Mouse (Mus musculus) heart, embryonic 12.5 days (tissue): ENCODE results near the gene Stat5a. TPM values are rescaled to one million over a fixed set of nuclear protein-coding genes. Genes with fewer than 3 reads are reported as not detected.

Experiments
- ATAC-seq: fragments of 200-750 bp; cut with Nextera tagmentation; 2 replicates; pipeline ENCODE4 v1.8.0; 2017; ENCODE audit warnings: moderate TSS enrichment, moderate library complexity; ENCODE audit not compliant: insufficient number of reproducible peaks, low FRiP score
- H3K27ac ChIP-seq: fragments of 300-500 bp; sonication (generic); 2 replicates; pipeline ENCODE4 v1.5.1; 2016; ENCODE audit warnings: mild to moderate bottlenecking, moderate library complexity; ENCODE audit not compliant: poor library complexity, severe bottlenecking
- H3K27me3 ChIP-seq: fragments of 300-500 bp; sonication (generic); replicated peaks from 2 replicates; pipeline ENCODE4 v1.6.1; 2016; ENCODE audit warnings: mild to moderate bottlenecking, moderate library complexity
- H3K36me3 ChIP-seq: fragments of 300-500 bp; sonication (generic); 2 replicates; pipeline ENCODE4 v1.6.1; 2016; ENCODE audit warnings: mild to moderate bottlenecking, moderate library complexity
- H3K4me1 ChIP-seq: fragments of 300-500 bp; sonication (generic); replicated peaks from 2 replicates; pipeline ENCODE4 v1.6.1; 2016; ENCODE audit warnings: mild to moderate bottlenecking
- H3K4me2 ChIP-seq: fragments of 300-500 bp; sonication (generic); 2 replicates; pipeline ENCODE4 v1.6.1; 2016; ENCODE audit warnings: mild to moderate bottlenecking, moderate library complexity
- H3K4me3 ChIP-seq: fragments of 300-500 bp; sonication (generic); 2 replicates; pipeline ENCODE4 v1.5.1; 2016; ENCODE audit warnings: mild to moderate bottlenecking
- H3K9ac ChIP-seq: fragments of 300-500 bp; sonication (generic); 2 replicates; pipeline ENCODE4 v1.6.1; 2016; ENCODE audit warnings: mild to moderate bottlenecking, moderate library complexity
- H3K9me3 ChIP-seq: fragments of 300-500 bp; sonication (generic); replicated peaks from 2 replicates; pipeline ENCODE4 v1.6.1; 2016; ENCODE audit warnings: mild to moderate bottlenecking, moderate library complexity
- WGBS: fragments of 180-500 bp; shearing (Covaris S2); methylation state at CpG from one replicate; pipeline ENCODE4 v1.1.7; 2016; 5-methylcytosine and 5-hydroxymethylcytosine counted together
- polyA plus RNA-seq: library from polyadenylated mRNA; unstranded; fragments of >200 nt; fragmentation: Nextera tagmentation; extraction: Ambion mirVana; gene quantifications from 2 replicates; pipeline ENCODE4 v1.2.1, GENCODE M21; 2016

The Stat5a gene
- polyA plus RNA-seq, 1 experiment from 2014 or later, result 6.6 TPM

DNA sequence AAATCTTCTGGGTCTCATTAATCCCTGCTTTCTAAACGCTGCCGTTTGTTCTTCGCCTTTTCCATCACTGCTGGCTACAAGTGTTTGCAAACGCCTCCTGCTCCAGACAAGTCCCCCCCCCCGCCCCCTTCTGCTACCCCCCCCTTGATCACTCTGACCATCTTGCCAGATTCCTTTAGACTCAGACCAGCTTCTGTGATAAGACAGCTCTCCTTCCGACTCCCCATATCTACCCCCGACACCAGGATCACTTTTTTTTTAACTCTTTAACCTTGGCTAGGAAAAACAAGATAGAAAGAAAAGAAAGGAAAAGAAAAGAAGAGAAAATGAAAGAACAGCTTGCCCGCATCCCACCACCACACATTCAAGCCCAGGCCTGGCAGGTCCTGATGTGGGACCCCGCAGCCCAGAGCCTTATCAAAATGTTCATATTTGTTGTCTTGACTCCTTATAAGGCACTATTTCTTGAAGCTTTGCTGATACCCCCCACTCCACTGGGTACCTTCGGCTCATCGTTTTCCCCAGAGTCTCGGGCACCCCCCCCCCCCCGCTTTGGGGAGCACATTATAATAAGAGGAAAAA lies 9.6 kb upstream of the Stat5a start:
- 1% methylated on average over 13 of the region's 13 CpGs for WGBS
- ATAC-seq, result peak; percentile 17; the same call in 1 of the 2 replicates
- peak overlapping the region; percentile 91 for H3K27ac ChIP-seq

DNA sequence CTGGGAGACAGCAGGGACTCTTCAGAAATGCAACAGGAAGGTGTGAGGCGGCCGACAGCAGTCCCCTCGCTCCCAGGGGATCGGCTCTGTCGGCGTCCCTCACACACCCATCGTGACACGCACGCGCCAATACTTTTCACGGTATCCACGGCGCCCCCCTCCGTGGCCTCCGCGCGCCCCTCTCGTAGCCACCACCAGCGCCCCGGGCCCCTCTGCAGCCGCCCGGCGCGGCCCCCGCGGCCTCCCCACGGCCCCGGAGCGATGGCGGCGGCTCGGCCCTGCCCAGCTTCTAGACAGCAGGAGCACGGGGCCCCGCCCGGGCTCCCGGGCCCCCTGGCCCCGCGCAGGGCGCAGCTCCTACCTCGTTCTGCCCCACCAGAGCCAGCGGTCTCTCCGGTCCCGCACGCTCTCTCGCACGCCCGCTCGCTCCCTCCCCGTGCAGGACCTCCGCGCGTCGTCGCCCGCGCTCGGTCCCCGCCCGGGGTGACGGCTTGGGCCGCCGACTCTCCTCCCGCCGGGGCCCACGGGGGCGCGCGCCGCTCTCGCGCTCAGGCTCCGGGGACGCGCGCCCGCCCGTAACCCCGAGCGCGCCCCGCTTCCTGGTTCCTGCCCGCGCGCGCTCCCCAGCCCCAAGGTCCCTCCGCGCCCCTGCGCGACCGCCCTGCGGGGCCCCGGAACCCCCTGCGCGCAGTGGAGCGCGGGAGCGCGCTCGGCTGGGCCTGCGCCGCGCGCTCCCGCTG lies 8.9 kb upstream of the Stat5a start, which contains the start of gene Stat5b:
Gene Stat5b (minus strand): TSS at position 687 of the 740 bp plus-strand sequence.
- H3K9me3 ChIP-seq, result no peaks in the 10 kb centered on the region
- peak within 1 kb of the TSS; percentile 98 for H3K4me3 ChIP-seq
- WGBS, result under 1% methylated on average over 96 of the region's 104 CpGs
- no peaks in the 10 kb centered on the region for H3K36me3 ChIP-seq
- H3K9ac ChIP-seq, result peak within 1 kb of the TSS; percentile 100
- H3K27me3 ChIP-seq, result peaks cover 18% of the 10 kb centered on the region
- peaks cover 37% of the 10 kb centered on the region for H3K4me1 ChIP-seq
- H3K27ac ChIP-seq, result peak within 1 kb of the TSS; percentile 91
- peak within 1 kb of the TSS; percentile 77 for H3K4me2 ChIP-seq
- ATAC-seq, result peak; percentile 90

More for the DNA sequence above, 9.6 kb upstream of the Stat5a start:
- H3K36me3 ChIP-seq, result no peaks in the 10 kb centered on the region
- H3K9ac ChIP-seq, result peak overlapping the region; percentile 100
- H3K4me2 ChIP-seq, result peak overlapping the region; percentile 77
- H3K9me3 ChIP-seq, result no peaks in the 10 kb centered on the region
- H3K4me1 ChIP-seq, result peaks cover 37% of the 10 kb centered on the region
- peak overlapping the region; percentile 98 for H3K4me3 ChIP-seq
- H3K27me3 ChIP-seq, result peaks cover 13% of the 10 kb centered on the region; the same call in 1 of the 2 replicates

DNA sequence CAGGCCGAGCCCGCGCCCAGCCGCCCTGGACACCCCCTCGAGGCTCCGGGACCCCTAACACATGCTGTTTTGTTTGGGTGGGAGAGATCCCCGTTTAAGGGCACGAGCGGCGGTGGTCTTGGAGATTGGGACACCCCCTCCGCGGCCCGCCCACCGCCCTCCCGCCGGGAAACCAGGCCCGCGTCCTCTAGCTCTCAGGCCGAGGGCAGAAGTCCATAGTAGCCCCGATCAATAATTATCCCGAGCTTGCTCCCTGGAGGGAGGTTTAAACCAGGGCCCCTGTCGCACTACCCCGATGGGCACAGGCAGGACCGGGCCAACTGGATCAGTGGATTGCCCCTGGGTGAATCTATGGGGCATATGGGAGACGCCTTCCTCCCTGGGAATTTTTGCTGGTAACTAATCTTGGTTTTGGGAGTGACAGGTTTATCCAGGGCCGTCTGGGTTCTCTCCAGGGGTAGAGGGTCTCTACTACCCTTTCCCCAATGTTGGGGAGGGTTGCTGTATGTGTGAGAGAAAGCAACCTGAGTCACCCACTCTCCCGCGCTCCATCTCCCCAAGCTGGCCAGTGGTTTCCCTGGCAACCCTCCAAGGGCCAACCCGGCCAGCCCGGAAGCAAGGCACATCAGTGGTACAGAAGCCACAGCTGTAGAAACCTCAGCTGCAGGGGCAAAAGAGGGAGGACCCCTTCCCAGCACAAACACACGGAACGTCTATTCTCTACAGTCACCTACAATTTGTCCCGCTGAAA lies 8.2 kb upstream of the Stat5a start:
- H3K4me2 ChIP-seq, result peak overlapping the region; percentile 77
- H3K4me1 ChIP-seq, result peaks cover 33% of the 10 kb centered on the region
- peaks cover 26% of the 10 kb centered on the region for H3K27me3 ChIP-seq
- H3K9ac ChIP-seq, result peak overlapping the region; percentile 100
- peak overlapping the region; percentile 98 for H3K4me3 ChIP-seq
- H3K27ac ChIP-seq, result peak overlapping the region; percentile 91
- H3K9me3 ChIP-seq, result no peaks in the 10 kb centered on the region
- no peaks in the 10 kb centered on the region for H3K36me3 ChIP-seq
- 2% methylated on average over 33 of the region's 33 CpGs for WGBS
- peak; percentile 17; the same call in 1 of the 2 replicates for ATAC-seq

DNA sequence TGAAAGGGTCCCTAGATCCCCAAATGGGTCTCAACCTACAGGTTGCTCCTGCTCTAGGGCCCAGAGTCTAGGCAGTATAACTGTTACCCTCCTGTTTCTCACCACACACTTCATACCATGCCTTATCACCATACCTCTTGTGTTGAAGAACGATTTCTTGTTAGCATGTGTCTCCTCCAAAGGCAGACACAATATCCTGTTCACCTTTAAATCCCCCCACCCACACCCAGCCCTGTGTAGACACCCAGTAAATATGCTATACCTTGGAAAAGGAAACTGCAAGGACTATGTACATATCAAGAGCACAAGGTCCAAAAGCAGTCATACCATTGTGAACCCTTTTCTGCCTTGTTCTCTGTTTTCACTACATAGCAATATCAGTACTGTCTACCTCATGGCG lies 7.1 kb upstream of the Stat5a start:
- 71% methylated on average over 2 of the region's 2 CpGs for WGBS
- Histone ChIP-seq H3K9ac (no peak overlapping the region), H3K27ac (no peak overlapping the region), H3K4me3 (no peak overlapping the region), H3K4me2 (no peak overlapping the region), H3K36me3 (no peaks in the 10 kb centered on the region), H3K27me3 (peaks cover 37% of the 10 kb centered on the region), H3K9me3 (no peaks in the 10 kb centered on the region), H3K4me1 (peaks cover 33% of the 10 kb centered on the region)
- no peak for ATAC-seq

DNA sequence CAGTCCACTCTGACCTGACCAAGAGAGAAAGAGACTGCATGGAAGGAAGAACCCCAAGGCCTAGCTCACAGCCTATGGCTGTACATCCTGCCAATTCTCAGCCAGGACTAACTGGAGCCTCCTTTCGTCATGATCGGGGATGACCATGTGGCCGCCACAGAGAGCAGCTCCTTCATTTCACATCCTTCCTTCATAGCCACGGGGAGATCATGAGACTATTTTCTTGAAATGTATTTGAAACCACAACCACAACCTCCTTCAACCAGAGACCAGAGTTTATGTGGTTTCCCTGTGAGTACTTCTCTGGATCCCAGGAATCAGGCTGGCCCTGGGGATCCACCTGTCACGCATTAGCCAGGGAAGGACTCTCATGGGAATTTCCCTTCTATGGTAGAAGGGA lies 6.1 kb upstream of the Stat5a start:
- H3K4me2 ChIP-seq, result no peak overlapping the region
- H3K4me1 ChIP-seq, result peaks cover 28% of the 10 kb centered on the region
- H3K9ac ChIP-seq, result no peak overlapping the region
- no peaks in the 10 kb centered on the region for H3K9me3 ChIP-seq
- no peak overlapping the region for H3K4me3 ChIP-seq
- H3K36me3 ChIP-seq, result no peaks in the 10 kb centered on the region
- H3K27ac ChIP-seq, result no peak overlapping the region
- 76% methylated on average over 5 of the region's 5 CpGs for WGBS
- peaks cover 44% of the 10 kb centered on the region for H3K27me3 ChIP-seq
- ATAC-seq, result no peak

- H3K4me3 ChIP-seq, result no peak overlapping the region
- H3K27me3 ChIP-seq, result peaks cover 54% of the 10 kb centered on the region
- 0 out of 2 replicates have a peak overlapping the region, but pooled peaks have one; percentile 2 for H3K9ac ChIP-seq
- H3K27ac ChIP-seq, result no peak overlapping the region
- 40% methylated on average over 4 of the region's 4 CpGs for WGBS
- peaks cover 18% of the 10 kb centered on the region for H3K4me1 ChIP-seq
- no peaks in the 10 kb centered on the region for H3K36me3 ChIP-seq
- no peak for ATAC-seq
- H3K4me2 ChIP-seq, result no peak overlapping the region
- H3K9me3 ChIP-seq, result no peaks in the 10 kb centered on the region
Measured at GRCm38 (mm10) chr11:100854268-100854667, 4.9 kb upstream of the Stat5a start.

- ATAC-seq, result no peak
- Histone ChIP-seq H3K9me3 (no peaks in the 10 kb centered on the region), H3K36me3 (no peaks in the 10 kb centered on the region), H3K9ac (no peak overlapping the region), H3K4me2 (no peak overlapping the region), H3K27ac (no peak overlapping the region), H3K4me3 (no peak overlapping the region), H3K27me3 (peaks cover 55% of the 10 kb centered on the region), H3K4me1 (peaks cover 22% of the 10 kb centered on the region)
- 88% methylated on average over 4 of the region's 4 CpGs for WGBS
Measured at GRCm38 (mm10) chr11:100855178-100855577, 4.0 kb upstream of the Stat5a start.

- Histone ChIP-seq H3K4me2 (no peak overlapping the region), H3K4me3 (no peak overlapping the region), H3K27ac (no peak overlapping the region), H3K9me3 (no peaks in the 10 kb centered on the region), H3K4me1 (peaks cover 23% of the 10 kb centered on the region), H3K27me3 (peaks cover 63% of the 10 kb centered on the region), H3K9ac (no peak overlapping the region), H3K36me3 (no peaks in the 10 kb centered on the region)
- ATAC-seq, result no peak
- WGBS, result 67% methylated on average over 6 of the region's 6 CpGs
Measured at GRCm38 (mm10) chr11:100857960-100858359, 1.2 kb upstream of the Stat5a start.

DNA sequence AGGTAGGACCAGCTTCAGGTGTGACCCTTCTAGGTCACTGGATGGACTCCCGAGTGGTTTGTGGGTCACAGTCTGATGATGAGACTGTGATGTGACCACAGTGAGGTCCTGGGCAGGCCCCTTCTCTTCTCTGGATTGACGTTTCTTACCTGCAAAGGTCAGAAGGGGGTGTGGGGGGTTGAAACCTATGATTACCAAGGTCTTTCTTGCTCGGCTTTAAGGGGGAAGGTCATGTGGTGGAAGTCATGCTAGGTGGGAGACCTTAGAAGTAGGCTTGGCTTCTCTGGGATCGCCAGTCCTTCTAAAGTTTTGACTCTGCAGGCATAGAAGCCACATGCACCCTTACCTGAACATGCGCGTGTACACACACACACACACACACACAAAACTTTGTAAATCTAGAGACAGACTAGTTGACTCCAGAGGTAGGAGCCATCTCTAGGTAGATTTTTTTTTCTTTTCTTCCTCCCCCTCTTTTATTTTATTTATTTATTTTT lies 476 bp downstream of the Stat5a start:
- H3K27ac ChIP-seq, result no peak overlapping the region

GRCm38 (mm10) chr11:100860198-100861048 lies 1.3 kb downstream of the Stat5a start:
- peak overlapping the region; percentile 74 for H3K4me3 ChIP-seq
- peaks cover 54% of the 10 kb centered on the region for H3K27me3 ChIP-seq
- no peaks in the 10 kb centered on the region for H3K9me3 ChIP-seq
- H3K27ac ChIP-seq, result peak overlapping the region; percentile 37; the same call in 1 of the 2 replicates
- peak overlapping the region; percentile 83 for H3K9ac ChIP-seq
- H3K4me1 ChIP-seq, result peaks cover 17% of the 10 kb centered on the region
- H3K36me3 ChIP-seq, result no peaks in the 10 kb centered on the region
- peak; percentile 92 for ATAC-seq
- H3K4me2 ChIP-seq, result peak overlapping the region; percentile 96
- under 1% methylated on average over 49 of the region's 55 CpGs for WGBS

More for the DNA sequence above, 476 bp downstream of the Stat5a start:
- no peak for ATAC-seq
- peak overlapping the region; percentile 74 for H3K4me3 ChIP-seq
- H3K4me1 ChIP-seq, result peaks cover 17% of the 10 kb centered on the region
- peaks cover 62% of the 10 kb centered on the region for H3K27me3 ChIP-seq
- peak overlapping the region; percentile 96 for H3K4me2 ChIP-seq
- H3K9me3 ChIP-seq, result no peaks in the 10 kb centered on the region
- H3K36me3 ChIP-seq, result no peaks in the 10 kb centered on the region
- H3K9ac ChIP-seq, result peak overlapping the region; percentile 83; the same call in 1 of the 2 replicates
- WGBS, result 50% methylated on average over 6 of the region's 6 CpGs
